Mouse (Mus musculus) right cerebral cortex, adult 2 months (tissue): ENCODE measurements at regions not wholly inside any gene's neighbourhood (a gene's known extent, or its start where the extent isn't known, plus 50 kb on each side); places are given as distances from the start of the nearest gene placed in this dataset.

Source experiments
- DNase-seq, 2 experiments: peaks; one replicate each; pipeline ENCODE4 v3.0.0; 2021 to 2022; ENCODE audit warnings: low spot score in 2 of 2

- no peak for DNase-seq
Observed at GRCm38 (mm10) chr7:39866674-39867428, 349.3 kb downstream of the Zfp619 start.

- DNase-seq: no peak
Observed at GRCm38 (mm10) chr7:39867451-39867850, 349.9 kb downstream of the Zfp619 start.

GRCm38 (mm10) chr7:39882113-39882512, 364.5 kb downstream of the Zfp619 start:
- no peak for DNase-seq

- DNase-seq: peak; percentile 7 to 14
Observed at GRCm38 (mm10) chr7:39894208-39894896, 376.8 kb downstream of the Zfp619 start.

GRCm38 (mm10) chr7:39896918-39897317, 379.4 kb downstream of the Zfp619 start:
- DNase-seq: peak; percentile 8 to 10

- DNase-seq: no peak
Observed at GRCm38 (mm10) chr7:39898268-39898667, 380.7 kb downstream of the Zfp619 start.

- DNase-seq: no peak
Observed at GRCm38 (mm10) chr7:39933946-39934345, 416.4 kb downstream of the Zfp619 start.

- DNase-seq: no peak
Observed at GRCm38 (mm10) chr7:39937262-39937661, 419.7 kb downstream of the Zfp619 start.

GRCm38 (mm10) chr7:39942262-39942900, 424.8 kb downstream of the Zfp619 start:
- no peak for DNase-seq

- DNase-seq: no peak
Observed at GRCm38 (mm10) chr7:39954110-39954509, 436.5 kb downstream of the Zfp619 start.

GRCm38 (mm10) chr7:39954931-39955330, 437.4 kb downstream of the Zfp619 start:
- no peak for DNase-seq

GRCm38 (mm10) chr7:39978121-39978520, 460.6 kb downstream of the Zfp619 start:
- DNase-seq: no peak

GRCm38 (mm10) chr7:39981647-39982046, 464.1 kb downstream of the Zfp619 start:
- DNase-seq: no peak
